Mouse (Mus musculus) Patski (cell line): ENCODE data around the gene Rflna. TPM values are rescaled to one million over a fixed set of nuclear protein-coding genes. Genes with fewer than 3 reads are reported as not detected.

Experiments
- ATAC-seq: fragments of 100-300 bp; one replicate; pipeline ENCODE4 v1.8.0; 2021
- CTCF ChIA-PET: fragments of 350-600 bp; sonication (Branson Sonifier 250); formaldehyde crosslinking; loops from one replicate; lab custom pipeline; 2022; ENCODE audit warnings: inconsistent platforms; lab: Charles Lee
- POLR2A ChIA-PET: fragments of 350-600 bp; sonication (Branson Sonifier 250); formaldehyde crosslinking; loops from one replicate; lab custom pipeline; 2022; ENCODE audit warnings: antibody characterized with exemption, inconsistent platforms; lab: Charles Lee
- DNase-seq: peaks from one replicate; pipeline ENCODE4 v3.0.0-alpha.2; 2011; ENCODE audit warnings: low read depth, low spot score
- H3K27me3 ChIP-seq: fragments of 371-371 bp; one replicate; pipeline ENCODE4 v1.5.1; 2021
- CTCF ChIP-seq: fragments of 100-300 bp; IDR thresholded peaks from one replicate; pipeline ENCODE4 v1.5.1; 2021
- in situ Hi-C: fragments of 300-500 bp; cut with MboI; formaldehyde crosslinking; loops from 3 replicates; pipeline ENCODE4 v1.11.1; 2018; ENCODE audit warnings: low pct_unique_long_range_greater_than_20kb, mixed read lengths
- polyA plus RNA-seq: library from polyadenylated mRNA; unstranded; gene quantifications from one replicate; pipeline ENCODE4 v1.2.3, GENCODE M21; 2021

Gene Rflna
- polyA plus RNA-seq, 1 experiment from 2014 or later = 0.13 TPM

GRCm38 (mm10) chr5:124966622-124967332 lies 36.2 kb upstream of the Rflna start:
- H3K27me3 ChIP-seq = no peaks in the 10 kb centered on the region
- in situ Hi-C loops = no loop called here
- TF ChIP-seq CTCF = no peak
- CTCF ChIA-PET = no interaction called here
- DNase-seq = no peak
- POLR2A ChIA-PET = interaction anchor here (0.6 kb wide), 2 partner anchors 38 to 39 kb away, joined by 3 read pairs; no protein-coding TSS in a partner anchor
- no peak for ATAC-seq

GRCm38 (mm10) chr5:124969790-124970189 lies 33.2 kb upstream of the Rflna start:
- DNase-seq = no peak
- POLR2A ChIA-PET = interaction anchor here (0.5 to 0.6 kb wide), 2 partner anchors 24 to 31 kb away, joined by 3 to 7 read pairs; no protein-coding TSS in a partner anchor
- in situ Hi-C loops = no loop called here

GRCm38 (mm10) chr5:124986222-124986621 lies 16.8 kb upstream of the Rflna start:
- DNase-seq (no peak), ATAC-seq (no peak)
- ChIA-PET CTCF (interaction anchor here (1.2 to 1.8 kb wide), 2 partner anchors 11 to 13 kb away, joined by 3 to 6 read pairs; no protein-coding TSS in a partner anchor), POLR2A (no interaction called here)
- no peak for TF ChIP-seq CTCF
- in situ Hi-C loops = no loop called here
- H3K27me3 ChIP-seq = no peaks in the 10 kb centered on the region

More at GRCm38 (mm10) chr5:124969790-124970189, 33.2 kb upstream of the Rflna start:
- TF ChIP-seq CTCF = no peak
- CTCF ChIA-PET = interaction anchor here (1.2 kb wide), 1 partner anchor 11 kb away, joined by 3 read pairs; no protein-coding TSS in a partner anchor
- no peak for ATAC-seq
- H3K27me3 ChIP-seq = no peaks in the 10 kb centered on the region

- in situ Hi-C loops = no loop called here
- H3K27me3 ChIP-seq = no peaks in the 10 kb centered on the region
- DNase-seq (no peak), ATAC-seq (no peak)
- ChIA-PET POLR2A (no interaction called here), CTCF (no interaction called here)
- TF ChIP-seq CTCF = no peak
Observed at GRCm38 (mm10) chr5:124986656-124987055, 16.4 kb upstream of the Rflna start.

GRCm38 (mm10) chr5:124989724-124990123 lies 13.3 kb upstream of the Rflna start:
- DNase-seq (no peak), ATAC-seq (no peak)
- H3K27me3 ChIP-seq = no peaks in the 10 kb centered on the region
- in situ Hi-C loops = no loop called here
- TF ChIP-seq CTCF = no peak
- ChIA-PET CTCF (no interaction called here), POLR2A (no interaction called here)

GRCm38 (mm10) chr5:124992323-124992722 lies 10.7 kb upstream of the Rflna start:
- POLR2A ChIA-PET = no interaction called here

GRCm38 (mm10) chr5:124992891-124993290 lies 10.1 kb upstream of the Rflna start:
- in situ Hi-C loops = no loop called here
- no peak for ATAC-seq
- no peak for DNase-seq
- ChIA-PET CTCF (no interaction called here), POLR2A (interaction anchor here (0.6 kb wide), 1 partner anchor 23 kb away, joined by 7 read pairs; no protein-coding TSS in a partner anchor)
- no peaks in the 10 kb centered on the region for H3K27me3 ChIP-seq
- TF ChIP-seq CTCF = no peak

More at GRCm38 (mm10) chr5:124992323-124992722, 10.7 kb upstream of the Rflna start:
- in situ Hi-C loops = no loop called here
- ATAC-seq (no peak), DNase-seq (no peak)
- TF ChIP-seq CTCF = no peak
- CTCF ChIA-PET = no interaction called here
- H3K27me3 ChIP-seq = no peaks in the 10 kb centered on the region

GRCm38 (mm10) chr5:124996816-124997215 lies 6.2 kb upstream of the Rflna start:
- no peak for ATAC-seq
- POLR2A ChIA-PET = interaction anchor here (0.6 kb wide), 1 partner anchor 15 kb away, joined by 3 read pairs; no protein-coding TSS in a partner anchor
- TF ChIP-seq CTCF = no peak
- no peaks in the 10 kb centered on the region for H3K27me3 ChIP-seq
- no peak for DNase-seq
- in situ Hi-C loops = no loop called here
- CTCF ChIA-PET = no interaction called here

- DNase-seq = no peak
- H3K27me3 ChIP-seq = no peaks in the 10 kb centered on the region
- in situ Hi-C loops = no loop called here
- no peak for ATAC-seq
- TF ChIP-seq CTCF = no peak
- POLR2A ChIA-PET = no interaction called here
- CTCF ChIA-PET = no interaction called here
Observed at GRCm38 (mm10) chr5:124997913-124998312, 5.1 kb upstream of the Rflna start.

- in situ Hi-C loops = no loop called here
- TF ChIP-seq CTCF = no peak
- CTCF ChIA-PET = interaction anchor here (1.3 kb wide), 1 partner anchor 13 kb away, joined by 4 read pairs; no protein-coding TSS in a partner anchor
- ATAC-seq (no peak), DNase-seq (no peak)
- no peaks in the 10 kb centered on the region for H3K27me3 ChIP-seq
- POLR2A ChIA-PET = no interaction called here
Observed at GRCm38 (mm10) chr5:125000756-125001250, 2.2 kb upstream of the Rflna start.

GRCm38 (mm10) chr5:125003873-125004255 lies 843 bp downstream of the Rflna start:
- CTCF ChIA-PET = no interaction called here
- no peaks in the 10 kb centered on the region for H3K27me3 ChIP-seq
- in situ Hi-C loops = no loop called here
- no peak for TF ChIP-seq CTCF
- POLR2A ChIA-PET = interaction anchor here (0.6 to 0.7 kb wide), 2 partner anchors 77 to 228 kb away, joined by 3 to 4 read pairs; no protein-coding TSS in a partner anchor
- no peak for ATAC-seq
- no peak for DNase-seq
